Mouse (Mus musculus): ENCODE measurements around the gene Rbm14. TPM values are rescaled to one million over a fixed set of nuclear protein-coding genes. Genes with fewer than 3 reads are reported as not detected.

Rbm14 gene
- polyA plus RNA-seq, 1 experiment, result 27.4 TPM

GRCm38 (mm10) chr19:4810746-4811062 is 730 bp downstream of the Rbm14 start:
- no peak for TF ChIP-seq CTCF (IDR thresholded peaks at IDR 0.05; ENCODE audit: borderline replicate concordance, insufficient read depth, low read depth, low read length)
- TF ChIP-seq POLR2A (IDR thresholded peaks at IDR 0.05; ENCODE audit: borderline replicate concordance, insufficient read depth, low read length), result no peak
- DNase-seq, result no peak

GRCm38 (mm10) chr19:4810309-4810708 is 1.1 kb downstream of the Rbm14 start:
- DNase-seq, result no peak
- H3K27me3 ChIP-seq (ENCODE audit: control insufficient read depth, insufficient read depth, low read length), result no peaks in the 10 kb centered on the region
- peaks cover 3% of the 10 kb centered on the region; the same call in 1 of the 2 replicates for H3K4me1 ChIP-seq (ENCODE audit: control insufficient read depth, insufficient read depth, low read length)
- H3K4me3 ChIP-seq (replicated peaks; ENCODE audit: insufficient read depth, low read depth, low read length), result peak overlapping the region; percentile 97
- no peak overlapping the region for H3K27ac ChIP-seq (ENCODE audit: insufficient read depth, low read length)
- TF ChIP-seq POLR2A (IDR thresholded peaks at IDR 0.05; ENCODE audit: borderline replicate concordance, insufficient read depth, low read length) (no peak), CTCF (IDR thresholded peaks at IDR 0.05; ENCODE audit: borderline replicate concordance, insufficient read depth, low read depth, low read length) (no peak)
- WGBS, result 0% methylated on average over 14 of the region's 14 CpGs

More at GRCm38 (mm10) chr19:4810746-4811062, 730 bp downstream of the Rbm14 start:
- 1% methylated on average over 17 of the region's 17 CpGs for WGBS
- H3K4me1 ChIP-seq (ENCODE audit: control insufficient read depth, insufficient read depth, low read length), result peaks cover 3% of the 10 kb centered on the region; the same call in 1 of the 2 replicates
- H3K27me3 ChIP-seq (ENCODE audit: control insufficient read depth, insufficient read depth, low read length), result no peaks in the 10 kb centered on the region
- H3K27ac ChIP-seq (ENCODE audit: insufficient read depth, low read length), result peak overlapping the region; percentile 91; the same call in 1 of the 2 replicates
- peak overlapping the region; percentile 97 for H3K4me3 ChIP-seq (replicated peaks; ENCODE audit: insufficient read depth, low read depth, low read length)

- Histone ChIP-seq H3K27me3 (ENCODE audit: control insufficient read depth, insufficient read depth, low read length) (no peaks in the 10 kb centered on the region), H3K27ac (ENCODE audit: insufficient read depth, low read length) (peak overlapping the region; percentile 85), H3K4me1 (ENCODE audit: control insufficient read depth, insufficient read depth, low read length) (peaks cover 40% of the 10 kb centered on the region), H3K4me3 (replicated peaks; ENCODE audit: insufficient read depth, low read depth, low read length) (no peak overlapping the region)
- WGBS, result 39% methylated on average over 10 of the region's 10 CpGs
- no peak for DNase-seq
- TF ChIP-seq POLR2A (IDR thresholded peaks at IDR 0.05; ENCODE audit: borderline replicate concordance, insufficient read depth, low read length) (no peak), CTCF (IDR thresholded peaks at IDR 0.05; ENCODE audit: borderline replicate concordance, insufficient read depth, low read depth, low read length) (no peak)
These were observed 8.2 kb downstream of the Rbm14 start for GRCm38 (mm10) chr19:4803283-4803682.

- no peak overlapping the region for H3K4me3 ChIP-seq (replicated peaks; ENCODE audit: insufficient read depth, low read depth, low read length)
- TF ChIP-seq POLR2A (IDR thresholded peaks at IDR 0.05; ENCODE audit: borderline replicate concordance, insufficient read depth, low read length) (no peak), CTCF (IDR thresholded peaks at IDR 0.05; ENCODE audit: borderline replicate concordance, insufficient read depth, low read depth, low read length) (no peak)
These were observed 8.7 kb downstream of the Rbm14 start for GRCm38 (mm10) chr19:4802691-4803091.

GRCm38 (mm10) chr19:4799083-4799482 is 12.4 kb downstream of the Rbm14 start:
- H3K27ac ChIP-seq (ENCODE audit: insufficient read depth, low read length), result no peak overlapping the region
- no peak for DNase-seq
- TF ChIP-seq POLR2A (IDR thresholded peaks at IDR 0.05; ENCODE audit: borderline replicate concordance, insufficient read depth, low read length) (no peak), CTCF (IDR thresholded peaks at IDR 0.05; ENCODE audit: borderline replicate concordance, insufficient read depth, low read depth, low read length) (no peak)
- 75% methylated on average over 5 of the region's 5 CpGs for WGBS
- H3K4me1 ChIP-seq (ENCODE audit: control insufficient read depth, insufficient read depth, low read length), result peaks cover 36% of the 10 kb centered on the region
- H3K4me3 ChIP-seq (replicated peaks; ENCODE audit: insufficient read depth, low read depth, low read length), result no peak overlapping the region
- H3K27me3 ChIP-seq (ENCODE audit: control insufficient read depth, insufficient read depth, low read length), result no peaks in the 10 kb centered on the region

More at GRCm38 (mm10) chr19:4802691-4803091, 8.7 kb downstream of the Rbm14 start:
- Histone ChIP-seq H3K27ac (ENCODE audit: insufficient read depth, low read length) (peak overlapping the region; percentile 85), H3K27me3 (ENCODE audit: control insufficient read depth, insufficient read depth, low read length) (no peaks in the 10 kb centered on the region), H3K4me1 (ENCODE audit: control insufficient read depth, insufficient read depth, low read length) (peaks cover 40% of the 10 kb centered on the region)
- DNase-seq, result peak; percentile 65 to 70
- WGBS, result 13% methylated on average over 7 of the region's 7 CpGs

GRCm38 (mm10) chr19:4797846-4798245 is 13.6 kb downstream of the Rbm14 start:
- WGBS, result 95% methylated on average over 2 of the region's 2 CpGs
- DNase-seq, result no peak

GRCm38 (mm10) chr19:4795929-4796328 is 15.5 kb downstream of the Rbm14 start:
- WGBS, result 61% methylated on average over 1 of the region's 1 CpGs
- Histone ChIP-seq H3K27ac (ENCODE audit: insufficient read depth, low read length) (no peak overlapping the region), H3K4me1 (ENCODE audit: control insufficient read depth, insufficient read depth, low read length) (peaks cover 14% of the 10 kb centered on the region; the same call in 1 of the 2 replicates), H3K27me3 (ENCODE audit: control insufficient read depth, insufficient read depth, low read length) (no peaks in the 10 kb centered on the region), H3K4me3 (replicated peaks; ENCODE audit: insufficient read depth, low read depth, low read length) (no peak overlapping the region)
- TF ChIP-seq POLR2A (IDR thresholded peaks at IDR 0.05; ENCODE audit: borderline replicate concordance, insufficient read depth, low read length) (no peak), CTCF (IDR thresholded peaks at IDR 0.05; ENCODE audit: borderline replicate concordance, insufficient read depth, low read depth, low read length) (no peak)
- no peak for DNase-seq

More at GRCm38 (mm10) chr19:4797846-4798245, 13.6 kb downstream of the Rbm14 start:
- H3K4me1 ChIP-seq (ENCODE audit: control insufficient read depth, insufficient read depth, low read length), result peaks cover 24% of the 10 kb centered on the region
- H3K27me3 ChIP-seq (ENCODE audit: control insufficient read depth, insufficient read depth, low read length), result no peaks in the 10 kb centered on the region
- H3K27ac ChIP-seq (ENCODE audit: insufficient read depth, low read length), result no peak overlapping the region
- TF ChIP-seq POLR2A (IDR thresholded peaks at IDR 0.05; ENCODE audit: borderline replicate concordance, insufficient read depth, low read length) (no peak), CTCF (IDR thresholded peaks at IDR 0.05; ENCODE audit: borderline replicate concordance, insufficient read depth, low read depth, low read length) (no peak)
- no peak overlapping the region for H3K4me3 ChIP-seq (replicated peaks; ENCODE audit: insufficient read depth, low read depth, low read length)

- DNase-seq, result peak; percentile 98 to 100
- peaks cover 10% of the 10 kb centered on the region; the same call in 1 of the 2 replicates for H3K4me1 ChIP-seq (ENCODE audit: control insufficient read depth, insufficient read depth, low read length)
- H3K27ac ChIP-seq (ENCODE audit: insufficient read depth, low read length), result no peak within 1 kb of the TSS
- under 1% methylated on average over 31 of the region's 31 CpGs for WGBS
- no peaks in the 10 kb centered on the region for H3K27me3 ChIP-seq (ENCODE audit: control insufficient read depth, insufficient read depth, low read length)
- H3K4me3 ChIP-seq (replicated peaks; ENCODE audit: insufficient read depth, low read depth, low read length), result peak within 1 kb of the TSS; percentile 79
- TF ChIP-seq POLR2A (IDR thresholded peaks at IDR 0.05; ENCODE audit: borderline replicate concordance, insufficient read depth, low read length) (peak; percentile 79; the same call in 1 of the 2 replicates), CTCF (IDR thresholded peaks at IDR 0.05; ENCODE audit: borderline replicate concordance, insufficient read depth, low read depth, low read length) (no peak)
These were observed 17.5 kb downstream of the Rbm14 start, which contains the start of gene Rbm4 for GRCm38 (mm10) chr19:4793831-4794422. Rbm4 (minus strand) TSS chr19:4793901.

All from cerebellum, adult 2 months (tissue).